Mouse (Mus musculus) liver, embryonic 15.5 days (tissue): ENCODE measurements around the gene Ankle1. TPM values are rescaled to one million over a fixed set of nuclear protein-coding genes. Genes with fewer than 3 reads are reported as not detected.

ENCODE experiments used
- ATAC-seq: fragments of 200-750 bp; cut with Nextera tagmentation; 2 replicates; pipeline ENCODE4 v1.8.0; 2017; ENCODE audit warnings: moderate number of reproducible peaks, mild to moderate bottlenecking, moderate library complexity; ENCODE audit not compliant: insufficient read depth
- H3K27ac ChIP-seq: fragments of 300-500 bp; sonication (generic); replicated peaks from 2 replicates; pipeline ENCODE4 v1.5.1; 2015; ENCODE audit warnings: mild to moderate bottlenecking, inconsistent platforms
- H3K27me3 ChIP-seq: fragments of 300-500 bp; sonication (generic); 2 replicates; pipeline ENCODE4 v1.6.1; 2015; ENCODE audit warnings: mild to moderate bottlenecking, inconsistent platforms
- H3K36me3 ChIP-seq: fragments of 300-500 bp; sonication (generic); replicated peaks from 2 replicates; pipeline ENCODE4 v1.6.1; 2015; ENCODE audit warnings: moderate library complexity, mild to moderate bottlenecking, inconsistent platforms
- H3K4me1 ChIP-seq: fragments of 300-500 bp; sonication (generic); replicated peaks from 2 replicates; pipeline ENCODE4 v1.6.1; 2015; ENCODE audit warnings: inconsistent platforms
- H3K4me2 ChIP-seq: fragments of 300-500 bp; sonication (generic); 2 replicates; pipeline ENCODE4 v1.6.1; 2015; ENCODE audit warnings: moderate library complexity, mild to moderate bottlenecking, inconsistent platforms
- H3K4me3 ChIP-seq: fragments of 300-500 bp; sonication (generic); replicated peaks from 2 replicates; pipeline ENCODE4 v1.5.1; 2015; ENCODE audit warnings: mild to moderate bottlenecking, inconsistent platforms
- H3K9ac ChIP-seq: fragments of 300-500 bp; sonication (generic); 2 replicates; pipeline ENCODE4 v1.6.1; 2015; ENCODE audit warnings: moderate library complexity, mild to moderate bottlenecking, inconsistent platforms
- H3K9me3 ChIP-seq: fragments of 300-500 bp; sonication (generic); replicated peaks from 2 replicates; pipeline ENCODE4 v1.6.1; 2016; ENCODE audit warnings: inconsistent platforms
- WGBS: fragments of 180-500 bp; shearing (Covaris S2); methylation state at CpG from one replicate; pipeline ENCODE4 v1.1.7; 2015; ENCODE audit warnings: mixed read lengths; ENCODE audit not compliant: insufficient replicate concordance; 5-methylcytosine and 5-hydroxymethylcytosine counted together
- polyA plus RNA-seq: library from polyadenylated mRNA; unstranded; fragments of >200 nt; fragmentation: Nextera tagmentation; extraction: Ambion mirVana; gene quantifications from 2 replicates; pipeline ENCODE4 v1.2.1, GENCODE M21; 2015

Gene Ankle1
- polyA plus RNA-seq, 1 experiment from 2014 or later: 42.0 TPM

- no peak for ATAC-seq
- no peaks in the 10 kb centered on the region for H3K36me3 ChIP-seq
- H3K27me3 ChIP-seq: peaks cover 50% of the 10 kb centered on the region
- peak overlapping the region; percentile 79 for H3K27ac ChIP-seq
- WGBS: 50% methylated on average over 3 of the region's 3 CpGs
- H3K9me3 ChIP-seq: no peaks in the 10 kb centered on the region
- H3K4me1 ChIP-seq: peaks cover 20% of the 10 kb centered on the region
- H3K4me3 ChIP-seq: no peak overlapping the region
- H3K9ac ChIP-seq: no peak overlapping the region
- H3K4me2 ChIP-seq: peak overlapping the region; percentile 79
These were observed 21.9 kb upstream of the Ankle1 start for GRCm38 (mm10) chr8:71383860-71384259.

DNA sequence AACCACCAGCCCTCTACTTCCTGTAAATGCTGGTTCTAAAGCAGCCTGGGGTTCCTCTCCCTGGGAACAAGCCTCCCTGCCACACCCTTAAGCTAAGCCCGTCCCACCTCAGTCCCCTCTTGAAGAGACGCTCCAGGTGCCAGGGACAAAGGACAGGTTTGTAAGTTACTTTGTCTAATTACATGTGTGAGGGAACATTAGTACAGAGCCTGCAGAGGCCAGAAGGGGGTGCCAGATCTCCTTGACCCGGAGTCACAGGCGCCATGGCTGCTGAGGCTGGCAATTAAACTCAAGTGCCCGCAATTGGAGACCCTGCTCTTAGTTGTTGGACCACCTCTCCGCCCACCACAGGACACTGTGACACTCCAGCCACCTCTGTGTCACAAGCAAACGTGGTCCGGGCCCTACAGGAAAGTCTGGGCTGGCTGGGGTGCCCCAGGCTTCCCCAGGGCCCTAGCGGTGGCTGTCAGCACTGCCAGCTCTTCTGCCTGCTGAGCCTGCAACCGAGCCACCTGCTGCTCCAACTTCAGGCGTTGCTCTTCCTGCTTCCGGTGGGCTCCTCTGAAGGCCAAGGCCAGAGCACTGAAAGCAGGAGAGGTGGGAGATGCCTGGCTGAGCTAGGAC, 20.5 kb upstream of the Ankle1 start:
- 67% methylated on average over 12 of the region's 12 CpGs for WGBS
- H3K27ac ChIP-seq: no peak overlapping the region
- H3K36me3 ChIP-seq: no peaks in the 10 kb centered on the region
- peaks cover 36% of the 10 kb centered on the region for H3K27me3 ChIP-seq
- H3K4me1 ChIP-seq: peaks cover 20% of the 10 kb centered on the region
- no peak for ATAC-seq
- no peak overlapping the region for H3K4me3 ChIP-seq
- H3K9me3 ChIP-seq: no peaks in the 10 kb centered on the region
- H3K9ac ChIP-seq: no peak overlapping the region
- no peak overlapping the region for H3K4me2 ChIP-seq

- H3K4me3 ChIP-seq: no peak overlapping the region
- WGBS: 11% methylated on average over 1 of the region's 1 CpGs
- H3K27ac ChIP-seq: no peak overlapping the region
- peaks cover 8% of the 10 kb centered on the region for H3K4me1 ChIP-seq
- no peak overlapping the region for H3K9ac ChIP-seq
- no peaks in the 10 kb centered on the region for H3K9me3 ChIP-seq
- H3K36me3 ChIP-seq: no peaks in the 10 kb centered on the region
- ATAC-seq: no peak
- peaks cover 6% of the 10 kb centered on the region for H3K27me3 ChIP-seq
- no peak overlapping the region for H3K4me2 ChIP-seq
These were observed 17.5 kb upstream of the Ankle1 start for GRCm38 (mm10) chr8:71388267-71388666.

- H3K36me3 ChIP-seq: no peaks in the 10 kb centered on the region
- no peaks in the 10 kb centered on the region for H3K9me3 ChIP-seq
- H3K27ac ChIP-seq: no peak overlapping the region
- H3K4me1 ChIP-seq: peaks cover 18% of the 10 kb centered on the region
- H3K4me2 ChIP-seq: no peak overlapping the region
- H3K9ac ChIP-seq: no peak overlapping the region
- whole genome bisulfite sequencing: 67% methylated on average over 2 of the region's 2 CpGs
- no peak for ATAC-seq
- no peaks in the 10 kb centered on the region for H3K27me3 ChIP-seq
- no peak overlapping the region for H3K4me3 ChIP-seq
These were observed 14.1 kb upstream of the Ankle1 start for GRCm38 (mm10) chr8:71391696-71392095.

DNA sequence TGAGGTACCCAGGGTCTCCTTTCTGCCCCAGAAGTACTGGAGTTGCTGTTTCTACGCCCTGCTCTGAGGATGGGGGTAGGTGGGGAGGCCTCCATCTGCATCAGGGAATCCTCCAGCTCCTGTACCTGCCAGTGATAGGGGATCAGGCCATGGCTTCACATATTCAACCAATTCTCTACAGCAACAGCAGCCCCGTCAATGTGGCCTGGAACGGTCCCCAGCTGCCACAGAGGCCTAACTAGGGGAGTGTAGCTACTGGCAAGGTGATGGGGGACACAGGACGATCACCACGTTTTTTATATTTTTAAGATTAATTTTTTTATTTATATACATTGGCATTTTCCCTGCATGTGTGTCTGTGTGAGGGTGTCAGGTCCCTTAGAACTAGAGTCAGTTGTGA, 13.4 kb upstream of the Ankle1 start:
- Histone ChIP-seq H3K27ac (no peak overlapping the region), H3K36me3 (no peaks in the 10 kb centered on the region), H3K4me3 (no peak overlapping the region), H3K4me1 (peaks cover 22% of the 10 kb centered on the region), H3K27me3 (no peaks in the 10 kb centered on the region), H3K4me2 (no peak overlapping the region), H3K9me3 (no peaks in the 10 kb centered on the region), H3K9ac (no peak overlapping the region)
- WGBS: 62% methylated on average over 5 of the region's 5 CpGs
- ATAC-seq: no peak

- no peak overlapping the region for H3K9ac ChIP-seq
- ATAC-seq: no peak
- H3K4me1 ChIP-seq: peaks cover 27% of the 10 kb centered on the region
- peak overlapping the region; percentile 26 for H3K4me3 ChIP-seq
- H3K4me2 ChIP-seq: peak overlapping the region; percentile 38
- 12% methylated on average over 3 of the region's 3 CpGs for WGBS
- H3K27me3 ChIP-seq: no peaks in the 10 kb centered on the region
- H3K9me3 ChIP-seq: no peaks in the 10 kb centered on the region
- no peak overlapping the region for H3K27ac ChIP-seq
- H3K36me3 ChIP-seq: no peaks in the 10 kb centered on the region
These were observed 12.9 kb upstream of the Ankle1 start for GRCm38 (mm10) chr8:71392871-71393270.

DNA sequence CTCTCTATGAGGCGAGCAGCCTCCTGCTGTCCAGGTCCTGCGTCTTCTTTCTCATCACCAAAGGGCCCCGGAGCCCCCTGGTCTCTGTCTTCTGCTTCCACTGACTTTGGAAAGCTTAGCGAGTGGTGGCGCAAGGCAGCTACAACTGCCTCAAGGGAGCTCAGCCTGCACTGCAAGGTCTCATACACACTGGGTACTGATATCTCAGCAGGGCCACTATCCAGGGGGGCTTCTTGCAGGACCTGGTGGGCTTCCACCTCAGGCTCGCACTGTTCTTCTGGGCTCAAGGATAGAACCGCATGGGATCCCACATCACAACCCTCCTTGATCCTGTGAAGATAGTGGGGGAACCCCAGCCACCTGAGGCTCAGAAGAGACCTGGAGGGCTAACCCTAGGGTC, 11.3 kb upstream of the Ankle1 start:
- Histone ChIP-seq H3K9ac (no peak overlapping the region), H3K4me2 (no peak overlapping the region), H3K27ac (no peak overlapping the region), H3K9me3 (no peaks in the 10 kb centered on the region), H3K4me3 (no peak overlapping the region), H3K36me3 (peaks cover 11% of the 10 kb centered on the region), H3K4me1 (peaks cover 27% of the 10 kb centered on the region), H3K27me3 (no peaks in the 10 kb centered on the region)
- WGBS: 78% methylated on average over 7 of the region's 7 CpGs
- no peak for ATAC-seq

DNA sequence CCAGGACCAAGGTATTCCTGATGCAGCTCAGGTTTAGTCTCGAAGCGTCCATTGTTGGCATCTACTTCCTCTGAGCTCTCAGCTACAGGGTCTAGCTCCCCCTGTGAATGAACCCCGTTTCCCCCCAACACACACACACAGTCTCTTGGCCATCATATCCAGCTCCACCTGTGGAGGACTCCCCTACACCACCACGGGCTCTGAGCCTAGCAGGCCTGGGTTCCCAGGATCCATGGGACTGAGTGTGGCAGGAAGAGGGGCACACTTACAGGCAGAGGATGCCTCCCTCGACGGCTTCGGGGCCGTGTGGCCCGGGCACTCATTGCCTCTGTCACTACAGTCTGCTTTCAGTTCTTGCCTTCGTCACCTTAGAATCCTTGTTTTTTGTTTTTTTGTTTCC, 10.7 kb upstream of the Ankle1 start:
- no peak overlapping the region for H3K27ac ChIP-seq
- H3K4me1 ChIP-seq: peaks cover 27% of the 10 kb centered on the region
- 70% methylated on average over 10 of the region's 10 CpGs for WGBS
- H3K4me3 ChIP-seq: no peak overlapping the region
- H3K9me3 ChIP-seq: no peaks in the 10 kb centered on the region
- peaks cover 15% of the 10 kb centered on the region for H3K36me3 ChIP-seq
- ATAC-seq: no peak
- no peaks in the 10 kb centered on the region for H3K27me3 ChIP-seq
- H3K4me2 ChIP-seq: no peak overlapping the region
- no peak overlapping the region for H3K9ac ChIP-seq

DNA sequence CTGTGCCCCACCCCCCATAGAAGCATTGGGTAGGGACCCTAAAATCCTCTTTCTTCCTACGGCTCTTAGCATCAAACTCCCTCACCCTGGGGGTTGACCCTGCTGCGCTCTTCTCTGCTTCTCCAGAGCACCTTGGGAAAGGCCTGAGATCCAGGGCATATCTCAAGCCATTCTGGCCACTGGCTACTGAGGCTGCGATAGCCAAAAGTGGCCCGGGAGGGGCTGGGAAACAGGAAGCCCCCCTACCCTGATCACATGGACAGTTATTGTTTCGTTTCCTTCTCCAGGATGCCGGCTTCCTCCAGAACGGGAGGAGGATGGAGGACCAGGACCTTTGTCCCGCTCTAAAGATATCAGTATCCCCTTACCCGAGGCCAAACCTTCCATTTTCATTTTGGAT, 10.2 kb upstream of the Ankle1 start, which contains the start of gene Ushbp1:
TSS of gene Ushbp1 (minus strand) at position 174 of the 400 bp plus-strand sequence.
- no peaks in the 10 kb centered on the region for H3K9me3 ChIP-seq
- no peaks in the 10 kb centered on the region for H3K27me3 ChIP-seq
- H3K4me1 ChIP-seq: peaks cover 27% of the 10 kb centered on the region
- H3K4me3 ChIP-seq: peak within 1 kb of the TSS; percentile 80
- peak within 1 kb of the TSS; percentile 69 for H3K27ac ChIP-seq
- peaks cover 18% of the 10 kb centered on the region for H3K36me3 ChIP-seq
- H3K9ac ChIP-seq: peak within 1 kb of the TSS; percentile 65
- H3K4me2 ChIP-seq: peak within 1 kb of the TSS; percentile 84
- 62% methylated on average over 9 of the region's 9 CpGs for WGBS
- ATAC-seq: no peak

DNA sequence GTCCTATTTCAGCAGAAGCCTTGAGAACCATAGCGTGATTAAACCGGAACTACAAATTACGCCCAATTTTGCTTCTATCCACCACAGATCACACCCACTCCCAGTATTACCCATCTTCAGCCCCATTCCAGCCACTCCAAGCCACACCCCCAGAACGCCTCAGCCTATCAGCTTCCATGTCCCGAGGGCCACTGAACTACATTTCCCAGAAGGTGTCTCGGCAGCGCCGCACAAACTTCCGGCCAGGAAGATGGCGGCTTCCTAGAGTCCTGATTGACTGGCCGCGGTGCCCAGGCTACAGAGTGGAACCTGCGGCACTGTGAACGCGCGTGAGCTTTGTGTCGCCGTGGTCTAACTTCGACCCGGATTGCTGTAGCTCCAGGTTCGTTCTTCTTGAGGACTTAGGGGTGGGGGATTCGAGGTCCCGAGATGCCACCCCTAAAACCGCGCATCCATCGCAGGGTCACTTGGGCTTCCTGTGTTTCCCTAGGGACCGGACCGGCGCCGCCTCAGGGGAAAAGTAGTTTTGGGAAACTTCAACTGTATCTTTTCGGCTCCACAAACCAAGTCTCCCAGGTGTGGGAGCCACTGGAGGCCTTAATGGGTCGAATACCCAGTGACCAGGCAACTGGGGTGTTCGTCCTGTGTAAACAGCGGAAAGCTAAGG, 9.0 kb upstream of the Ankle1 start, which contains the start of gene Babam1:
TSS of gene Babam1 (plus strand) at position 223 of the 667 bp plus-strand sequence.
- H3K9ac ChIP-seq: peak within 1 kb of the TSS; percentile 65
- peaks cover 27% of the 10 kb centered on the region for H3K4me1 ChIP-seq
- no peaks in the 10 kb centered on the region for H3K9me3 ChIP-seq
- under 1% methylated on average over 34 of the region's 34 CpGs for WGBS
- H3K27me3 ChIP-seq: no peaks in the 10 kb centered on the region
- H3K27ac ChIP-seq: peak within 1 kb of the TSS; percentile 69
- H3K4me3 ChIP-seq: peak within 1 kb of the TSS; percentile 80
- peak within 1 kb of the TSS; percentile 84 for H3K4me2 ChIP-seq
- H3K36me3 ChIP-seq: peaks cover 24% of the 10 kb centered on the region
- ATAC-seq: peak; percentile 94

- Histone ChIP-seq H3K4me1 (peaks cover 27% of the 10 kb centered on the region), H3K27me3 (no peaks in the 10 kb centered on the region), H3K4me3 (peak overlapping the region; percentile 80), H3K27ac (0 out of 2 replicates have a peak overlapping the region, but pooled peaks have one; percentile 69), H3K9me3 (no peaks in the 10 kb centered on the region), H3K9ac (peak overlapping the region; percentile 65), H3K4me2 (peak overlapping the region; percentile 84), H3K36me3 (peaks cover 24% of the 10 kb centered on the region)
- ATAC-seq: no peak
- 79% methylated on average over 12 of the region's 12 CpGs for WGBS
These were observed 8.1 kb upstream of the Ankle1 start for GRCm38 (mm10) chr8:71397701-71398100.
